Mouse (Mus musculus): ENCODE measurements around the gene Fgb. TPM values are rescaled to one million over a fixed set of nuclear protein-coding genes. Genes with fewer than 3 reads are reported as not detected.
A peak's percentile ranks its signal among the peaks of the same experiment; 100 is the strongest.

Fgb gene
- total RNA-seq, 2 experiments from 2014 or later, result not detected

- peak; percentile 94 for TF ChIP-seq CTCF (IDR thresholded peaks at IDR 0.05)
- intact Hi-C loops (cut with DNase I), result loop anchor here (1.0 to 10.0 kb wide), 3 partner anchors 52 to 903 kb away; no protein-coding TSS in a partner anchor
- Histone ChIP-seq H3K4me3 (no peak overlapping the region), H3K27ac (no peak overlapping the region)
- peak; percentile 28 to 30 for DNase-seq (ENCODE audit: extremely low spot score in 1 of 2, low spot score in 2 of 2)
Measured at GRCm38 (mm10) chr3:83002191-83002590, 47.5 kb downstream of the Fgb start.

- no peak for TF ChIP-seq CTCF (IDR thresholded peaks at IDR 0.05)
- intact Hi-C loops (cut with DNase I), result loop anchor here (1.0 to 10.0 kb wide), 4 partner anchors 53 to 905 kb away; no protein-coding TSS in a partner anchor
- H3K4me3 ChIP-seq, result no peak overlapping the region
- DNase-seq (ENCODE audit: extremely low spot score in 1 of 2, low spot score in 2 of 2), result no peak
- no peak overlapping the region for H3K27ac ChIP-seq
Measured at GRCm38 (mm10) chr3:82999995-83000394, 49.7 kb downstream of the Fgb start.

DNA sequence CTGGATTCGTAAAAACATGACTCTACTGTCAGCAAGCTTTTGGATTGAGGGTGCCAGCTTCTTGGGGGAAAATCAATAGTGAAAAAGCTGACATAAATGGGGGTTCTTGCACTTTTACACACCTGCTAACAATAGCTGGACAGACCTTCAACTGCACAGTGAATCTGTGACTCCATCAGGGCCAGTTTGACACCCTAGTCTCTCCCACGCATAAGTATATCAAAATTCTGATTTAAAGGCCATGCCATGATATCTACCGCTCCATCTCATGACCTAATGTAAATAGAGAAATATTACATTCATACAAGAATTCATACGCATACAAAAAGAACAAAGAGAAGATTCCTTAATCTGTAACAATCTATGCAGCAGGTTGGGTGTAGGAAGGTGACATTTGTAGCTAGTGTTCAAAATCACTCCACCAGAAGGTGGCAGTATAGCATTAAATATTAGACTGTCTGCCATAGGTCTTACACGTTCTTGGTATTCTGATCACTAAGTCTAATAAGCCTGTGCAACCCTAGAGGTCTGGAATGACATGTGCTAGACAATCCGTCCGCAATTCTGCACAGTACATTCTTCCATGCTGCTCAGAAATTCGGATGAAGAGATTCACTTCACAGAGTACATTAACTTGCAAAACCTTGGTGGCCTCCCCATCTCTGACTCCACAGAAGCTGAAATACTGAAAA is 50.7 kb downstream of the Fgb start:
- H3K27ac ChIP-seq, result no peak overlapping the region
- peak; percentile 76 for TF ChIP-seq CTCF (IDR thresholded peaks at IDR 0.05)
- DNase-seq (ENCODE audit: extremely low spot score in 1 of 2, low spot score in 2 of 2), result peak in 1 of 2 experiments; percentile 41
- no peak overlapping the region for H3K4me3 ChIP-seq
- intact Hi-C loops (cut with DNase I), result loop anchor here (1.0 kb wide), 2 partner anchors 54 to 274 kb away; no protein-coding TSS in a partner anchor

DNA sequence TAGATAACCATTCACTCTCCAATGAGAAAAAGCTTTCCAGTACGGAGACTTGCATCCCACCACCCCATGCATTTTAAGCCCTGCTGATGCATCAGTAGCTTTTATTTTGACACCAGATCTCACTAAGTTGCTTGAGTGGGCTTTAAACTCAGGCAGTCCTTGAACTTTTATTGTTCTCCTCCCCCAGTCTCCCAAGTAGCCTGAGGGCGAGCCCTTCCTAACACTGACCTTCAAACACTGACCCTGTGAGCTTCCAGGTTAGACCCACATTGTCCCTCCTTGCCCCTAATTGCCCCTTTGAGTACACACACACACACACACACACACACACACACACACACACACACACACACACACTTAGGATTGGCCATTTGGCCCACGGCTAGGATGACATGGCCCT is 53.0 kb downstream of the Fgb start:
- H3K27ac ChIP-seq, result no peak overlapping the region
- H3K4me3 ChIP-seq, result no peak overlapping the region
- no peak for TF ChIP-seq CTCF (IDR thresholded peaks at IDR 0.05)
- intact Hi-C loops (cut with DNase I), result no loop called here
- no peak for DNase-seq (ENCODE audit: extremely low spot score in 1 of 2, low spot score in 2 of 2)

GRCm38 (mm10) chr3:82995368-82995767 is 54.3 kb downstream of the Fgb start:
- no peak overlapping the region for H3K27ac ChIP-seq
- no peak for DNase-seq (ENCODE audit: extremely low spot score in 1 of 2, low spot score in 2 of 2)
- intact Hi-C loops (cut with DNase I), result no loop called here
- TF ChIP-seq CTCF (IDR thresholded peaks at IDR 0.05), result peak; percentile 46
- no peak overlapping the region for H3K4me3 ChIP-seq

DNA sequence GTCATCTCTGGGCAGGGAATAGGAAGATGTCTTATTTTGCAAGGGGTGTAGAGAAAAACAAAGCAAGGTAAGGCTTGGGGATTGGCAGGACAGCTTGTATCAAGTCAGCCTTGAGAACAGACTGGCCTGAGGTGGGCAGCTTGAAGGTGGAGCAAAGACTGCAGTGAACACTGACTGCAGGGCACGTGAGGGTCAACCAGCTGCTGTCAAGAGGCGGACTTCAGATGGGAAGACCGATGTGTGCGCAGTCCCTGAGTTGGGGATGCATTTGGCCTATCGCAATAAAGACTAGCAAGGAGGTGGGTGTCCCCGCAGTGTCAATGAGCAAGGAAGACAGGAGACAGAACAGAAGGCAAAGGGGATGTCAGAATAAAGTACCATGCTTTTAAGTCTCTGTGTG is 56.7 kb downstream of the Fgb start:
- no peak overlapping the region for H3K4me3 ChIP-seq
- no peak for TF ChIP-seq CTCF (IDR thresholded peaks at IDR 0.05)
- intact Hi-C loops (cut with DNase I), result no loop called here
- H3K27ac ChIP-seq, result no peak overlapping the region
- DNase-seq (ENCODE audit: extremely low spot score in 1 of 2, low spot score in 2 of 2), result no peak

GRCm38 (mm10) chr3:82991963-82992362 is 57.7 kb downstream of the Fgb start:
- no peak for TF ChIP-seq CTCF (IDR thresholded peaks at IDR 0.05)
- H3K4me3 ChIP-seq, result no peak overlapping the region
- intact Hi-C loops (cut with DNase I), result no loop called here
- no peak for DNase-seq (ENCODE audit: extremely low spot score in 1 of 2, low spot score in 2 of 2)
- no peak overlapping the region for H3K27ac ChIP-seq

Other genes with a start within 250 kb of the Fgb start
- under 1 TPM; 0.25 to 0.47 TPM for gene Rbm46, start 173.4 kb downstream of the Fgb start, total RNA-seq (2021)
- under 1 TPM in 1 of 2 experiments, not detected in 1; 0.11 TPM for gene Lrat, start 145.9 kb downstream of the Fgb start, total RNA-seq (2021)
- gene Fgg, start 42.1 kb downstream of the Fgb start, total RNA-seq (2021), result not detected
- not detected for gene Fga, start 23.8 kb downstream of the Fgb start, total RNA-seq (2021)
- gene Plrg1, start 5.7 kb upstream of the Fgb start, total RNA-seq (2021), result 10 to 100 TPM; 39.4 to 42.4 TPM
- gene Dchs2, start 78.1 kb upstream of the Fgb start, total RNA-seq (2021), result 1 to 10 TPM; 2.6 to 4.2 TPM

Measured in left cerebral cortex, adult 2 months (tissue).